Mouse (Mus musculus): ENCODE results near the gene Nphp4. TPM values are rescaled to one million over a fixed set of nuclear protein-coding genes. Genes with fewer than 3 reads are reported as not detected.
"Not testable (repeated sequence)": the region's sequence is repeated elsewhere in the genome, so short reads cannot be mapped to it uniquely, and the experiment has no call there.

Gene Nphp4
- polyA plus RNA-seq, 2 experiments from 2014 or later, result 0.17 to 0.20 TPM

GRCm38 (mm10) chr4:152480426-152480825, 3.9 kb downstream of the Nphp4 start:
- ATAC-seq, result no peak

DNA sequence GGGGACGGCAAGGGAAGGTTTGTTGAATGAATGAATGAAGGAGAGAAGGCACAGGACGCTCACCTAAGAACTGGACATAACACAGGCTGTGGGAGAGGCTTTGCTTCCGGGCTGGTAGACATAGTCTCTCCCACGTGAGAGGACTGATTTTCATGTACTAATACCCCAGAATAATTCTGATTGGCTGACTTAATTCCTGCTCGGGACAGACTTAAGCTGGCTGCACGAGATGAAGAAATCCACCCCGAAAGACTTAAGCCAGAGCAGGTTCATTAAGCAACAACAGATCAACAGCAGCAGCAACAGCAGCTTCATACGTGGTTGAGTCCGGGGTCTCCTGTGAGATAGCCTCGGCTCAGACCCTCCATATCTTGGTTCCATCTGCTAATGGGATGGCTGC, 11.5 kb downstream of the Nphp4 start:
- no peak for ATAC-seq

DNA sequence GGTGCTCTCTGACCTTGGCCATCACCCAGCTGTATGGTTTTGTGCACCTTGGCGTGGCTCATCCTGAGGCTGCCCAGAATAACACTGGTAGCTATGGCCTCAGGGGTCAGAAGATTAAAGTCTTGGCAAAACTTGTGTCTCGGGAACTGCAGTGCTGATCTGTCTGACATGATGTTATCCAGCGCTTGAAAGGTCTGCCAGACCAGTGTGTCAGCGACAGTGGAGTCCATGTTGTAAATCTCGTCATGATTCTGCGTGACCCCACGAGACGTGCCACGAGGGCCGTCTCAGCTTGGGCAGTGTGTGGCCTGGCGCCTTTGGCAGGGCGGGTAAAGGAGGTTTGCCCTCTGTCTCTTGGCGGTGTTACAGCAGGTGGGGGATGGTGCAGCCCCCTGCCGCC, 13.8 kb downstream of the Nphp4 start:
- no peak for ATAC-seq

GRCm38 (mm10) chr4:152491250-152491899, 14.9 kb downstream of the Nphp4 start:
- peak; percentile 86 for ATAC-seq

GRCm38 (mm10) chr4:152494360-152494879, 17.9 kb downstream of the Nphp4 start:
- ATAC-seq, result no peak

DNA sequence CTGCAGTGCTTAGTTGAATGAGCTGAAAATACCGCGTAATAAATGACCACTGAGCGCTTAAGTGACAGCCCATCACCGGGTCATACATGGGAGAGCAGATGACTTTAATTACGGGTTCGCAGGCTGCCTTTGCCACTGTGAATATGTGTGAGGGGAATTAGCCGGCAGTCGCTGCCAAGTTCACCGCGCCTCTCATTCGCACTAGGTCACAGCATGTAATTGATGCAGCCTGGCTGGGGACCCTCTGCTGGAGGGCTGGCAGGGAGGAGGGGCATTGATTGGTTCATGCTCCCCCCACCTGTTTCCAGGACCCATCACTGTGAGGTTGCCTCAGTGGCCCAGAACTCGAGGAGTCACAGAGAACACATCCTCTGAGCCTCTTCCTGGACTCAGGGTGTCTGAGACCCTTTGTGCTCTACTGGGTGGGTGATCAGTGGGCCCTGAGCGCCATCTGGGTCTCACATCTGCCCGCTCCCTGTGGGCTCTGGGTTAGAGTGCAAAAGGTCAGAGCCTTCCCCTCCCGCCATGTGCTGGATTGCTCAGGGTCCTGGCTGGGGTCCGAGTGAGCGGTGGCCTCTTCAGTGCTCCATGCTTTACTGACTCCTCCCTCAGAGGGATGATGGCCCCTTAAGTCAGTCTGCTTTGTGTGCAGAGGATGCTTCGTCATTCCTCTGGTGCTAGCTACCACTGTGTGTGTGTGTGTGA, 35.9 kb downstream of the Nphp4 start:
- ATAC-seq, result no peak

DNA sequence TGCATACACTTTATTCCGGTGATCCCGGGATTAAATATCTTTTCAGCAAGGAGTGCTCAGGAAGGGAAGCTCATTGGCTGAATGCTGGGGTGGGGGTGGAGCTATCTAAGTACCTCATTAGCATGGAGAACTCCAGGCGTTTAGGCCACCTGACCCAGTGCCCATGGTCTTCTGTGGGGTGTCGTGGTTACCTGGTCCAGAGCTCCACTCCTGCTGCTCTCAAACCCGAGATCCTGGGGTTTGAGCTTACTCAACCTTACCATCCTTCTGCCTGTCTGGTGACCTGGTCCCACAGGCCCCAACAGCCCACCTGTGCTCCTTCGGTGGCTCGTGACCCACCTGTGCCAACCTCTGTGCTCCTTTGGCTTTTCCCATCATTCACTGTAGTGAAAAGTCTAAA, 38.4 kb downstream of the Nphp4 start:
- no peak for ATAC-seq

- ATAC-seq, result no peak
Observed at GRCm38 (mm10) chr4:152519106-152519505, 42.6 kb downstream of the Nphp4 start.

DNA sequence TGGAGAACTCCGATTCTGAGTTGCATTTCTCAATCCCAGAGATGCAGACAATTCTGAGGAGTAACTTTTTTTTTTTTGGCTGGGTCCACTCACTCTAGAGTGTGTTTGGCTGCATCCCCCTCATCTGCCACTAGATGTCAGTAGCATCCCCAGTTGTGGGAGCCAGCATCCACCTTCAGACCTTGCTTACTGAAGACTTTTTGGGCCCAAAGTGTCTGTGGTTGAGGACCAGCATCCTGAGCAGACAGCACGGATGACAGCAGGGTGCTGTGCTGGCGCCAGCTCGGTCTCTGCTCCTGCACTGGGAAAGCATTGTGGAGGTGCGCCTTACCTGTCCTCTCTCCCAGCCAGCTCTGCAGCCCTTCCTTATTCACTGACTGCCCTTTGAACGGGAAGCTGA, 43.6 kb downstream of the Nphp4 start:
- peak; percentile 52 for ATAC-seq

DNA sequence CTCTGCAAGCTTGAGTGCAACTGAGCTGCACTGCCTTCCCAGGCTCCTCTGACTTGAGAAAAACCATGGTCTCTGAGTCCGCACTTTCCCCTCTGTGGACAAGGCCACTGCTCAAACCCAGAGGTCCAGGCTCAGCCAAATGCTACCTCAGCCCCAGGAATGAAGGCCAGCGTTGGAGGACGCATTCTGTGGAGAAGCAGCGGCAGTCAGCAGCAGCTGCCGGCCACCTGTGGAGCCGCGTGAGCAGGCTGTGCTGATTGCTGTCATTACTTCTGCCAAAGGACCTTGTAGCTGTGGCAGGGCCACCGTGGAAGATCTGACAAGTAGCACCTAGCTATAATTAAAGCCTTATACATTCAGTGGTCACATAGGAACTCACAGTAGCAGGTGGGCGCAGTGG, 56.4 kb downstream of the Nphp4 start:
- no peak for ATAC-seq

DNA sequence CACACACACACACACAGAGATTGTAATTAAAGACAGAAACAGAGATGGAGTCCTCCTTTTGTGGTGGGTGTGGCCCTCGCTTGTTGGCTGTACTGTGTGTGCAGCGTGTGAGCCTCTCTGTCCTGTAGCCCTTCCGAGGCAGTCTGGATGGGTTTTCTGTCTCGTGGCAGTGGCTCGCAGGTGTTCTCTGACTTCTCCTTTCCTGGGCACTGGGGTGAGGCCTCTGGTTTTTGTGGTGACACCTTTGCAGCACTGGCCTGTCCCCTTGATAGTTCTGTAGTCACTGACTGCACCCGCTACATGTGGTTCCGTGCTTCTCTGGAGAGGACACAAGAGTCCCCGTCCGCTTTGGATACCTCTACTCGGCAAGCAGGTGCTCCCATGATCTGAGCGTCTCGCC, 63.2 kb downstream of the Nphp4 start:
- ATAC-seq, result no peak

DNA sequence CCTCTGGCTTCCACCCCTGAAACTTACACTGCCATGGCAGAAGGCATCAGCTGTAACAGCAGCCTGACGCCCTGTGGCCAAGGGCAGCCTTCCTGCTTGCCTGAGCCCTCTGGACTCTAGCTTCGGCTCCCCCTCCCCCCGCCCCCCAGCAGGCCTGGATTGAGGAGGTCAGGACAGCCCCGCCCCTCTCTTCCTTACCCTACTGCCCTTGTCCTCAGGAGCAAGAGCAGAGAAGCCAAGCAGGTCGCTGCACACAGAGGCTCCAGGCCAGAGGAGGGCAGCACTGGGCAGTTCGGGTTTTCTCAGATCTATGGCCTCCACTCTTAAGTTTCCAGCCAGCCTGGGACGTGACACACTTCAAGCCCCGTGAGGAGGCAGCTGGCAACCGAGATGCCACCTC, 64.7 kb downstream of the Nphp4 start:
- no peak for ATAC-seq

DNA sequence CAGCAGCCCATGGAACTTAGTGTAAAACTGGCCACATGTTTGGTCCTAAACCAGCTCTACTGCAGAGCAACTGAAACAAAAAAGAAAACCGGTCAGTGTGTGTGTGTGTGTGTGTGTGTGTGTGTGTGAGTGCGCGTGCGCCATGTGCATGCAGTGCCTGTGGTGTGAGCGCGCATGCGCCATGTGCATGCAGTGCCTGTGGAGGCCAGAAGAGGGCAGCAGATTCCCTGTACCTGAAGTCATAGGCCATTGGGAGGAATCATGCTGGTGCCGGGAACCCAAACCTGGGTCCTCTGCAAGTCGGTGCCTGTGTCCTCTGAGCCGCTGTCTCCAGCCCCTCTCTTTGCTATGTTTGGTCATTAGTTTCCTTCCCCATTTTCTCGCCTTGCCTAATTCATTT, 65.9 kb downstream of the Nphp4 start:
- ATAC-seq, result no peak

DNA sequence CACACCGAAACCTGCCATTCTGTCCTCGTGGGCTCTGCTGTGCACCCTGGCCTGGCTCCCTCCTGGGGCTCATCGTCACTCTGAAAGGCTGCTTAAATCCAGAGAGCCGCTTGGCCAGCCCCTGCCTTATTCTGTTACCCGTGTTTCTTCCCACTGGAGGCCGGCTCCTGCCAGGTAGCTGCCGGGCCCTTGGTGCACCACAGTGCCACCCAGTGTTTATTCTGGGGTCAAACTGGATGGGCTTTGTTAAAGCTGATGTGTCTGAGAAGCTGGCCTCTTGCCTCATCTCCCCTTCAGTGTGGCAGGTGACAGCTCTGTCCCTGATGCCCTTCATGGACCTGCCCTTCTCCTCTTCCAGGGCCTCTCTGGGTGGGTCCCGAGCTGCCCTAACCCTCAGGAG, 70.0 kb downstream of the Nphp4 start:
- ATAC-seq, result no peak

DNA sequence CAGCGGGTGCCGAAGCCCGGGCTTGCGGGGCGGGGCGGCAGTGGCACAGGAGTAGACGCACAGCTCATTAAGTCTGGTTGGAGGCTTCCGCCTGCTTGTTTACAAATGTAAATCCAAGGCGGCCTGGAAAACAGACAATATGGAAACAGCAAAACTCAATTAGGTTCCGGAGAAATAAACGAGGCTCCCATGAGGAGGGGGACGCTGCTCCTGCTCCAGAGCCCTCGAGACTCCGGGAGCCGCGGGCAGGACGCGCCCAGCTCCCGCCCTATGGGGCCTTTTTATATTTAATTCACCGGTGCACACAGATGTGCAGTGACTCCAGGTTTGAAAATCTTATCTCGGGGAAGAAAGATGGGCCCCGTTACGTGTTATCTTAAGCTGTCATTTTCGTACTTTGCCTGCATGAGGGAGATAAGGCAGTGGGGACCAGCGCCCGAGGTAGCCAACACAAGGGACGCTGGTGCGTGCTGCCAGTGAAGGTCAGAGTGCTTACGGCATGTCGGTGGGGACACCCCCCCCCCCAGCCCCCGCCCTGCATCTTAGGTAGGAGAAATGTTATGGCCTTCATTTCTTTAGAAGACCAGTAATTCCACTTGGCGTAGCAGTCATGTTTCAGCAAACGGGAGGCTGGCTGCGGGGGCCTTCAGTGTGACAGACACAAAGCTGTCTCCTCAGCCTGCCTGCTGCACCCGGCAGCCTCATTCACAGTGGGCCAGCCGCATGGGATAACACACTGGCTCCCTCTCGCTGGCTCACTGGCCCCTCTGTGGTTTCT, 71.6 kb downstream of the Nphp4 start:
- no peak for ATAC-seq

- no peak for ATAC-seq
Observed at GRCm38 (mm10) chr4:152549507-152550202, 73.1 kb downstream of the Nphp4 start.

- ATAC-seq, result no peak
Observed at GRCm38 (mm10) chr4:152550203-152550549, 73.7 kb downstream of the Nphp4 start.

GRCm38 (mm10) chr4:152553582-152554285, 77.2 kb downstream of the Nphp4 start:
- ATAC-seq, result no peak

DNA sequence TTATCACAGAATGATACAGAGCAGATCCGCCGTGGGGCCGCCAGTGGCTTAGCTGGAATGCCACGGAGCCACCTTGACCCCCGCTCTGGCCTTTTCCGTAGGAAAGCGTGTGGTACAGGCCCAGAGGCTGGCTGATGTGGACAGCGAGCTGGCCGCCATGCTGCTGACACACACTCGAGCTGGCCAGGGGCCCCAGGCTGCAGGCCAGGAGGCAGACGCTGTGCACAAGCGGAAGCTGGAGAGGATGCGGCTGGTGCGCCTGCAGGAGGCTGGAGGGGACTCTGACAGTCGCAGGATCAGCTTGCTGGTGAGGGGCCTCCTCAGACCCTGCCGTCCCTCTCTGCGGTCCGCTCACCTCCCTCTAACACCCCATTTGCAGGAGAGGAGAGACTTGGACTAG, 77.9 kb downstream of the Nphp4 start:
- no peak for ATAC-seq

- ATAC-seq, result not testable (repeated sequence)
Observed at GRCm38 (mm10) chr4:152555806-152556205, 79.3 kb downstream of the Nphp4 start.

GRCm38 (mm10) chr4:152558246-152558645, 81.7 kb downstream of the Nphp4 start:
- no peak for ATAC-seq

DNA sequence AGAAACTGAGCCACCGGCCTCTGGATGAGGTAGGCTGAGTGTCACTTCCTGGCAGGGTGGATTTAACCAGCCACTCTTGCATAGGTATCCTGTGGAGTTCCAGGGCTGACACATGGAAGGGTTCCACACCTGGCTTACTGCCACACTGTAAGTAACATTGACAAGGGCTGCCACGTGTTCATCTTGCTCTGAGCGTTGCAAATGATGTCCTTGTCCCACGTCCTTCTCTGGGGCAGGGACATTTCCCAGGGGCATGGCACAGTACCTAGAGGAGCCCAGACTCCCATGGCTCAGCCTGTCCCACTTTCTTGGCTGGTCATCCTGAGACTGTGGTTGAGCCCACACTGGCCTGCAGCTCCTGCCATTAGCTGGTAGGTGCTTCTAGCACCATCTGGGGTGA, 91.5 kb downstream of the Nphp4 start:
- no peak for ATAC-seq

All from activated CD4-positive, CD25-positive, alpha-beta regulatory T cell, adult 4 months (primary cell).